Mouse (Mus musculus) liver, embryonic 13.5 days (tissue): ENCODE results near the gene Iqub. TPM values are rescaled to one million over a fixed set of nuclear protein-coding genes. Genes with fewer than 3 reads are reported as not detected.

Experiments used
- ATAC-seq: fragments of 200-750 bp; cut with Nextera tagmentation; 2 replicates; pipeline ENCODE4 v1.8.0; 2017; ENCODE audit warnings: low read depth, mild to moderate bottlenecking, moderate number of reproducible peaks, moderate library complexity
- DNase-seq: peaks from one replicate; pipeline ENCODE4 v3.0.0; 2022
- H3K27ac ChIP-seq: fragments of 300-500 bp; sonication (generic); 2 replicates; pipeline ENCODE4 v1.5.1; 2015; ENCODE audit warnings: moderate library complexity, mild to moderate bottlenecking, inconsistent platforms
- H3K27me3 ChIP-seq: fragments of 300-500 bp; sonication (generic); 2 replicates; pipeline ENCODE4 v1.6.1; 2015; ENCODE audit warnings: mild to moderate bottlenecking, inconsistent platforms
- H3K36me3 ChIP-seq: fragments of 300-500 bp; sonication (generic); 2 replicates; pipeline ENCODE4 v1.6.1; 2015; ENCODE audit warnings: mild to moderate bottlenecking, inconsistent platforms
- H3K4me1 ChIP-seq: fragments of 300-500 bp; sonication (generic); replicated peaks from 2 replicates; pipeline ENCODE4 v1.6.1; 2015; ENCODE audit warnings: inconsistent platforms
- H3K4me2 ChIP-seq: fragments of 300-500 bp; sonication (generic); 2 replicates; pipeline ENCODE4 v1.6.1; 2015; ENCODE audit warnings: inconsistent platforms, mild to moderate bottlenecking, moderate library complexity
- H3K4me3 ChIP-seq: fragments of 300-500 bp; sonication (generic); replicated peaks from 2 replicates; pipeline ENCODE4 v1.5.1; 2015; ENCODE audit warnings: mild to moderate bottlenecking, inconsistent platforms
- H3K9ac ChIP-seq: fragments of 300-500 bp; sonication (generic); 2 replicates; pipeline ENCODE4 v1.6.1; 2015; ENCODE audit warnings: mild to moderate bottlenecking, inconsistent platforms
- H3K9me3 ChIP-seq: fragments of 300-500 bp; sonication (generic); replicated peaks from 2 replicates; pipeline ENCODE4 v1.6.1; 2016; ENCODE audit warnings: inconsistent platforms
- WGBS: fragments of 180-500 bp; shearing (Covaris S2); methylation state at CpG from one replicate; pipeline ENCODE4 v1.1.7; 2015; ENCODE audit not compliant: insufficient replicate concordance; 5-methylcytosine and 5-hydroxymethylcytosine counted together
- polyA plus RNA-seq: library from polyadenylated mRNA; unstranded; fragments of >200 nt; fragmentation: Nextera tagmentation; extraction: Ambion mirVana; gene quantifications from 2 replicates; pipeline ENCODE4 v1.2.1, GENCODE M21; 2015

Iqub gene
- polyA plus RNA-seq, 1 experiment from 2014 or later = not detected

GRCm38 (mm10) chr6:24470135-24470534 is 44.7 kb downstream of the Iqub start:
- Histone ChIP-seq H3K4me1 (no peaks in the 10 kb centered on the region), H3K4me3 (no peak overlapping the region), H3K9me3 (no peaks in the 10 kb centered on the region), H3K4me2 (no peak overlapping the region), H3K9ac (no peak overlapping the region), H3K36me3 (no peaks in the 10 kb centered on the region), H3K27me3 (no peaks in the 10 kb centered on the region), H3K27ac (no peak overlapping the region)
- 70% methylated on average over 2 of the region's 2 CpGs for WGBS
- no peak for DNase-seq
- ATAC-seq = no peak

GRCm38 (mm10) chr6:24456097-24456496 is 58.8 kb downstream of the Iqub start:
- Histone ChIP-seq H3K4me3 (no peak overlapping the region), H3K4me2 (no peak overlapping the region), H3K9me3 (no peaks in the 10 kb centered on the region), H3K36me3 (no peaks in the 10 kb centered on the region), H3K27ac (no peak overlapping the region), H3K9ac (no peak overlapping the region), H3K27me3 (no peaks in the 10 kb centered on the region), H3K4me1 (no peaks in the 10 kb centered on the region)
- 31% methylated on average over 7 of the region's 7 CpGs for WGBS
- DNase-seq (no peak), ATAC-seq (no peak)

GRCm38 (mm10) chr6:24451026-24451821 is 63.6 kb downstream of the Iqub start:
- Histone ChIP-seq H3K4me3 (no peak overlapping the region), H3K9me3 (no peaks in the 10 kb centered on the region; the same call in 1 of the 2 replicates), H3K27ac (no peak overlapping the region), H3K36me3 (no peaks in the 10 kb centered on the region), H3K4me2 (no peak overlapping the region), H3K4me1 (no peaks in the 10 kb centered on the region), H3K9ac (no peak overlapping the region), H3K27me3 (no peaks in the 10 kb centered on the region)
- WGBS = 22% methylated on average over 22 of the region's 22 CpGs
- ATAC-seq (no peak), DNase-seq (no peak)

- Histone ChIP-seq H3K4me1 (no peaks in the 10 kb centered on the region), H3K9ac (no peak overlapping the region), H3K36me3 (no peaks in the 10 kb centered on the region), H3K4me2 (no peak overlapping the region), H3K27me3 (no peaks in the 10 kb centered on the region), H3K9me3 (no peaks in the 10 kb centered on the region; the same call in 1 of the 2 replicates), H3K4me3 (no peak overlapping the region), H3K27ac (no peak overlapping the region)
- WGBS = 66% methylated on average over 6 of the region's 6 CpGs
- ATAC-seq (no peak), DNase-seq (no peak)
Observed at GRCm38 (mm10) chr6:24450241-24450640, 64.6 kb downstream of the Iqub start.

GRCm38 (mm10) chr6:24416056-24416455 is 98.8 kb downstream of the Iqub start:
- Histone ChIP-seq H3K27me3 (no peaks in the 10 kb centered on the region), H3K4me3 (no peak overlapping the region), H3K27ac (no peak overlapping the region), H3K4me1 (no peaks in the 10 kb centered on the region), H3K9me3 (no peaks in the 10 kb centered on the region), H3K9ac (no peak overlapping the region), H3K4me2 (no peak overlapping the region), H3K36me3 (no peaks in the 10 kb centered on the region)
- WGBS = 74% methylated on average over 11 of the region's 11 CpGs
- ATAC-seq (no peak), DNase-seq (no peak)

GRCm38 (mm10) chr6:24415500-24415899 is 99.4 kb downstream of the Iqub start:
- ATAC-seq (no peak), DNase-seq (no peak)
- Histone ChIP-seq H3K9me3 (no peaks in the 10 kb centered on the region), H3K27ac (no peak overlapping the region), H3K27me3 (no peaks in the 10 kb centered on the region), H3K4me2 (no peak overlapping the region), H3K9ac (no peak overlapping the region), H3K4me3 (no peak overlapping the region), H3K4me1 (no peaks in the 10 kb centered on the region), H3K36me3 (no peaks in the 10 kb centered on the region)
- 40% methylated on average over 1 of the region's 1 CpGs for WGBS

GRCm38 (mm10) chr6:24408573-24409427 is 106.1 kb downstream of the Iqub start:
- no peak overlapping the region for H3K4me3 ChIP-seq
- ATAC-seq (no peak), DNase-seq (no peak)

GRCm38 (mm10) chr6:24407743-24408142 is 107.1 kb downstream of the Iqub start:
- Histone ChIP-seq H3K4me1 (no peaks in the 10 kb centered on the region), H3K9me3 (no peaks in the 10 kb centered on the region), H3K4me2 (no peak overlapping the region), H3K27me3 (no peaks in the 10 kb centered on the region), H3K36me3 (no peaks in the 10 kb centered on the region), H3K27ac (no peak overlapping the region), H3K9ac (no peak overlapping the region), H3K4me3 (no peak overlapping the region)
- 48% methylated on average over 3 of the region's 3 CpGs for WGBS
- ATAC-seq (no peak), DNase-seq (no peak)

More at GRCm38 (mm10) chr6:24408573-24409427, 106.1 kb downstream of the Iqub start:
- Histone ChIP-seq H3K9me3 (no peaks in the 10 kb centered on the region), H3K4me2 (no peak overlapping the region), H3K36me3 (no peaks in the 10 kb centered on the region), H3K4me1 (no peaks in the 10 kb centered on the region), H3K27me3 (no peaks in the 10 kb centered on the region), H3K9ac (no peak overlapping the region), H3K27ac (no peak overlapping the region)
- 75% methylated on average over 11 of the region's 11 CpGs for WGBS

GRCm38 (mm10) chr6:24397237-24397647 is 117.6 kb downstream of the Iqub start:
- H3K9ac ChIP-seq = no peak overlapping the region
- DNase-seq (no peak), ATAC-seq (no peak)
- H3K9me3 ChIP-seq = no peaks in the 10 kb centered on the region
- no peak overlapping the region for H3K4me3 ChIP-seq
- no peak overlapping the region for H3K27ac ChIP-seq
- H3K27me3 ChIP-seq = no peaks in the 10 kb centered on the region
- H3K36me3 ChIP-seq = no peaks in the 10 kb centered on the region
- 63% methylated on average over 4 of the region's 4 CpGs for WGBS
- H3K4me1 ChIP-seq = no peaks in the 10 kb centered on the region
- H3K4me2 ChIP-seq = no peak overlapping the region
